ENCODE assay signal across 25 mouse cellular contexts in genomic region chr4:41542136-41542535, GRCm38 (mm10). TPM values are rescaled to one million over a fixed set of nuclear protein-coding genes. Genes with fewer than 3 reads are reported as not detected.
DNase-seq lines count a peak whose midpoint lies in the region; ATAC-seq and TF ChIP-seq lines count a peak whose summit lies in the region.
"Had no signal": no experiment of that assay in that cellular context is flagged by ENCODE, and none has a peak within 500 bp of the region (broad histone marks: within the 10 kb centered on the region; RNA-seq: fewer than 3 reads in every experiment).

No protein-coding gene starts in this region.

- H3K4me2 ChIP-seq in hindbrain, embryonic 12.5 days (replicated peaks): no peak overlapping the region
- no peak overlapping the region for H3K4me2 ChIP-seq in hindbrain, embryonic 11.5 days (replicated peaks; ENCODE audit: low read depth, low read length)
- no peak overlapping the region for H3K4me2 ChIP-seq in neural tube, embryonic 13.5 days
- no peak overlapping the region for H3K4me2 ChIP-seq in midbrain, embryonic 13.5 days (replicated peaks)
- H3K4me2 ChIP-seq in neural tube, embryonic 15.5 days: no peak overlapping the region
- no peak overlapping the region for H3K4me2 ChIP-seq in liver, postnatal 0 days (ENCODE audit: low read depth, low read length)
- H3K4me2 ChIP-seq: forebrain, embryonic 12.5 days; limb, embryonic 13.5 days; liver, embryonic 12.5 days had no signal

- no peak overlapping the region for H3K9ac ChIP-seq in hindbrain, embryonic 12.5 days
- no peak overlapping the region for H3K9ac ChIP-seq in hindbrain, embryonic 11.5 days (ENCODE audit: low read depth, low read length)
- H3K9ac ChIP-seq in neural tube, embryonic 13.5 days: no peak overlapping the region
- no peak overlapping the region; the same call in 1 of the 2 replicates for H3K9ac ChIP-seq in midbrain, embryonic 13.5 days (replicated peaks)
- no peak overlapping the region for H3K9ac ChIP-seq in neural tube, embryonic 15.5 days (replicated peaks)
- H3K9ac ChIP-seq in liver, postnatal 0 days (replicated peaks): no peak overlapping the region
- H3K9ac ChIP-seq: forebrain, embryonic 12.5 days; limb, embryonic 13.5 days; liver, embryonic 12.5 days had no signal

- TF ChIP-seq EP300 in liver, postnatal 0 days (IDR thresholded peaks at IDR 0.05; ENCODE audit: low read depth): no peak

- DNase-seq in hindbrain, embryonic 11.5 days (ENCODE audit: low spot score): no peak
- DNase-seq in neural tube, embryonic 10.5 days (ENCODE audit: extremely low spot score, low spot score): no peak
- no peak for DNase-seq in ovary, adult 18-20 months (ENCODE audit: low spot score)
- DNase-seq in liver, postnatal 0 days: no peak
- DNase-seq: adrenal gland, adult 2 months; cerebellum, adult 8-10 months; gastrocnemius, postnatal 36 days; kidney, adult 8-10 months; kidney, postnatal 10 days; layer of hippocampus, postnatal 36 days; lung, adult 2 months; right cerebral cortex, postnatal 14 days; thymus, adult 2 months; thymus, postnatal 4 days had no signal

- no peaks in the 10 kb centered on the region for H3K36me3 ChIP-seq in hindbrain, embryonic 12.5 days
- H3K36me3 ChIP-seq in hindbrain, embryonic 11.5 days (ENCODE audit: control insufficient read depth, insufficient read depth, low read length): no peaks in the 10 kb centered on the region
- no peaks in the 10 kb centered on the region for H3K36me3 ChIP-seq in neural tube, embryonic 13.5 days
- peaks cover 7% of the 10 kb centered on the region for H3K36me3 ChIP-seq in midbrain, embryonic 13.5 days
- H3K36me3 ChIP-seq in neural tube, embryonic 15.5 days: no peaks in the 10 kb centered on the region
- no peaks in the 10 kb centered on the region for H3K36me3 ChIP-seq in liver, postnatal 0 days (replicated peaks; ENCODE audit: insufficient read depth, low read length)
- H3K36me3 ChIP-seq: limb, embryonic 13.5 days; liver, embryonic 12.5 days had no signal

- H3K4me1 ChIP-seq in hindbrain, embryonic 12.5 days: peaks cover 16% of the 10 kb centered on the region
- H3K4me1 ChIP-seq in hindbrain, embryonic 11.5 days (replicated peaks; ENCODE audit: control insufficient read depth, insufficient read depth, low read length): no peaks in the 10 kb centered on the region
- peaks cover 39% of the 10 kb centered on the region for H3K4me1 ChIP-seq in neural tube, embryonic 13.5 days (replicated peaks)
- peaks cover 33% of the 10 kb centered on the region for H3K4me1 ChIP-seq in midbrain, embryonic 13.5 days (replicated peaks)
- peaks cover 27% of the 10 kb centered on the region for H3K4me1 ChIP-seq in neural tube, embryonic 15.5 days
- no peaks in the 10 kb centered on the region for H3K4me1 ChIP-seq in liver, postnatal 0 days (ENCODE audit: insufficient read depth)
- H3K4me1 ChIP-seq: limb, embryonic 13.5 days; liver, embryonic 12.5 days had no signal

- no peak overlapping the region for H3K4me3 ChIP-seq in hindbrain, embryonic 12.5 days
- H3K4me3 ChIP-seq in hindbrain, embryonic 11.5 days (ENCODE audit: low read depth, low read length): no peak overlapping the region
- H3K4me3 ChIP-seq in neural tube, embryonic 13.5 days: no peak overlapping the region
- H3K4me3 ChIP-seq in midbrain, embryonic 13.5 days (replicated peaks): no peak overlapping the region
- no peak overlapping the region for H3K4me3 ChIP-seq in neural tube, embryonic 15.5 days (replicated peaks)
- no peak overlapping the region for H3K4me3 ChIP-seq in liver, postnatal 0 days (ENCODE audit: low read depth, low read length)
- H3K4me3 ChIP-seq: erythroblast, embryonic 14.5 days; forebrain, embryonic 12.5 days; limb, embryonic 13.5 days; liver, embryonic 12.5 days had no signal

- no peak for ATAC-seq in hindbrain, embryonic 12.5 days (ENCODE audit: low FRiP score)
- no peak for ATAC-seq in hindbrain, embryonic 11.5 days (ENCODE audit: low FRiP score)
- no peak for ATAC-seq in neural tube, embryonic 13.5 days (ENCODE audit: low read depth)
- peak; percentile 64; the same call in 1 of the 2 replicates for ATAC-seq in midbrain, embryonic 13.5 days
- ATAC-seq in neural tube, embryonic 15.5 days (ENCODE audit: low FRiP score): peak; percentile 45; the same call in 1 of the 2 replicates
- ATAC-seq in liver, postnatal 0 days: no peak
- ATAC-seq: inflammation-experienced regulatory T-cells, adult 6 months; liver, embryonic 12.5 days; Patski had no signal

- no peaks in the 10 kb centered on the region for H3K9me3 ChIP-seq in hindbrain, embryonic 12.5 days (replicated peaks)
- H3K9me3 ChIP-seq in hindbrain, embryonic 11.5 days (ENCODE audit: control insufficient read depth, low read length): no peaks in the 10 kb centered on the region
- H3K9me3 ChIP-seq in neural tube, embryonic 13.5 days: no peaks in the 10 kb centered on the region
- H3K9me3 ChIP-seq in midbrain, embryonic 13.5 days: no peaks in the 10 kb centered on the region
- H3K9me3 ChIP-seq in neural tube, embryonic 15.5 days (replicated peaks): no peaks in the 10 kb centered on the region
- no peaks in the 10 kb centered on the region for H3K9me3 ChIP-seq in liver, postnatal 0 days (ENCODE audit: low read length)
- H3K9me3 ChIP-seq: forebrain, embryonic 12.5 days; limb, embryonic 13.5 days; liver, embryonic 12.5 days had no signal

- 0 out of 2 replicates have a peak overlapping the region, but pooled peaks have one; percentile 19 for H3K27ac ChIP-seq in hindbrain, embryonic 12.5 days
- H3K27ac ChIP-seq in hindbrain, embryonic 11.5 days (ENCODE audit: low read depth, low read length): no peak overlapping the region
- peak overlapping the region; percentile 64; the same call in 1 of the 2 replicates for H3K27ac ChIP-seq in neural tube, embryonic 13.5 days (replicated peaks)
- peak overlapping the region; percentile 79 for H3K27ac ChIP-seq in midbrain, embryonic 13.5 days
- peak overlapping the region; percentile 73 for H3K27ac ChIP-seq in neural tube, embryonic 15.5 days (replicated peaks)
- no peak overlapping the region for H3K27ac ChIP-seq in liver, postnatal 0 days (ENCODE audit: low read depth)
- H3K27ac ChIP-seq: forebrain, embryonic 12.5 days; limb, embryonic 13.5 days; liver, embryonic 12.5 days; stomach, postnatal 0 days had no signal

- no peaks in the 10 kb centered on the region for H3K27me3 ChIP-seq in hindbrain, embryonic 12.5 days
- no peaks in the 10 kb centered on the region for H3K27me3 ChIP-seq in hindbrain, embryonic 11.5 days (ENCODE audit: control insufficient read depth, insufficient read depth, low read length)
- H3K27me3 ChIP-seq in neural tube, embryonic 13.5 days: no peaks in the 10 kb centered on the region
- no peaks in the 10 kb centered on the region for H3K27me3 ChIP-seq in midbrain, embryonic 13.5 days
- no peaks in the 10 kb centered on the region for H3K27me3 ChIP-seq in neural tube, embryonic 15.5 days (replicated peaks)
- no peaks in the 10 kb centered on the region for H3K27me3 ChIP-seq in liver, postnatal 0 days (ENCODE audit: insufficient read depth, low read length)
- H3K27me3 ChIP-seq: forebrain, embryonic 12.5 days; liver, embryonic 12.5 days; Patski had no signal

- no peak for TF ChIP-seq CTCF in liver, postnatal 0 days (IDR thresholded peaks at IDR 0.05; ENCODE audit: low read depth)

- WGBS in hindbrain, embryonic 12.5 days: 74% methylated on average over 8 of the region's 8 CpGs
- WGBS in hindbrain, embryonic 11.5 days: 85% methylated on average over 8 of the region's 8 CpGs
- WGBS in neural tube, embryonic 13.5 days: 70% methylated on average over 8 of the region's 8 CpGs
- 68% methylated on average over 8 of the region's 8 CpGs for WGBS in midbrain, embryonic 13.5 days
- 64% methylated on average over 8 of the region's 8 CpGs for WGBS in neural tube, embryonic 15.5 days
- 68% methylated on average over 8 of the region's 8 CpGs for WGBS in liver, postnatal 0 days (ENCODE audit: insufficient replicate concordance)

RNA-seq across cellular contexts. Expression of gene 1110017D15Rik, which starts 25.0 kb away (rescaled TPM):
- 11.3 and 12.9 TPM in 2 replicates for polyA plus RNA-seq in hindbrain, embryonic 12.5 days (2016; fragmentation: Nextera tagmentation; extraction: Ambion mirVana)
- polyA plus RNA-seq in hindbrain, embryonic 11.5 days (2014; fragmentation: Nextera tagmentation; extraction: Ambion mirVana): 12.7 and 14.3 TPM in 2 replicates
- polyA plus RNA-seq in neural tube, embryonic 13.5 days (2015; fragmentation: Nextera tagmentation; extraction: Ambion mirVana): 6.8 and 8.7 TPM in 2 replicates
- polyA plus RNA-seq in midbrain, embryonic 13.5 days (2015; fragmentation: Nextera tagmentation; extraction: Ambion mirVana): 8.3 and 8.5 TPM in 2 replicates
- polyA plus RNA-seq in neural tube, embryonic 15.5 days (2015; fragmentation: Nextera tagmentation; extraction: Ambion mirVana): 8.6 and 10.1 TPM in 2 replicates
- not detected in 2 replicates for polyA plus RNA-seq in liver, postnatal 0 days (2015; fragmentation: Nextera tagmentation; extraction: Ambion mirVana)
- polyA plus RNA-seq: erythroblast, embryonic 14.5 days; inflammation-experienced regulatory T-cells, adult 6 months; liver, embryonic 12.5 days had no signal

RNA-seq across cellular contexts. Expression of gene Fam219a, which starts 27.2 kb away (rescaled TPM):
- polyA plus RNA-seq in hindbrain, embryonic 12.5 days (2016; fragmentation: Nextera tagmentation; extraction: Ambion mirVana): 12.5 and 15.3 TPM in 2 replicates
- 11.8 and 17.6 TPM in 2 replicates for polyA plus RNA-seq in hindbrain, embryonic 11.5 days (2014; fragmentation: Nextera tagmentation; extraction: Ambion mirVana)
- 14.7 and 18.8 TPM in 2 replicates for polyA plus RNA-seq in neural tube, embryonic 13.5 days (2015; fragmentation: Nextera tagmentation; extraction: Ambion mirVana)
- 13.1 and 18.8 TPM in 2 replicates for polyA plus RNA-seq in midbrain, embryonic 13.5 days (2015; fragmentation: Nextera tagmentation; extraction: Ambion mirVana)
- 15.2 and 17.9 TPM in 2 replicates for polyA plus RNA-seq in neural tube, embryonic 15.5 days (2015; fragmentation: Nextera tagmentation; extraction: Ambion mirVana)
- polyA plus RNA-seq in liver, postnatal 0 days (2015; fragmentation: Nextera tagmentation; extraction: Ambion mirVana): 0.77 and 1.0 TPM in 2 replicates

RNA-seq across cellular contexts. Expression of gene Dnaic1, which starts 27.4 kb away (rescaled TPM):
- polyA plus RNA-seq in hindbrain, embryonic 12.5 days (2016; fragmentation: Nextera tagmentation; extraction: Ambion mirVana): 2.3 and 2.8 TPM in 2 replicates
- 2.9 and 3.2 TPM in 2 replicates for polyA plus RNA-seq in hindbrain, embryonic 11.5 days (2014; fragmentation: Nextera tagmentation; extraction: Ambion mirVana)
- polyA plus RNA-seq in neural tube, embryonic 13.5 days (2015; fragmentation: Nextera tagmentation; extraction: Ambion mirVana): 0.87 and 1.0 TPM in 2 replicates
- polyA plus RNA-seq in midbrain, embryonic 13.5 days (2015; fragmentation: Nextera tagmentation; extraction: Ambion mirVana): 2.4 and 2.7 TPM in 2 replicates
- 2.1 and 2.5 TPM in 2 replicates for polyA plus RNA-seq in neural tube, embryonic 15.5 days (2015; fragmentation: Nextera tagmentation; extraction: Ambion mirVana)
- 10.6 and 14.2 TPM in 2 replicates for polyA plus RNA-seq in liver, postnatal 0 days (2015; fragmentation: Nextera tagmentation; extraction: Ambion mirVana)
- polyA plus RNA-seq: erythroblast, embryonic 14.5 days; inflammation-experienced regulatory T-cells, adult 6 months had no signal

RNA-seq across cellular contexts. Expression of gene AI464131, which starts 39.3 kb away (rescaled TPM):
- polyA plus RNA-seq in hindbrain, embryonic 12.5 days (2016; fragmentation: Nextera tagmentation; extraction: Ambion mirVana): 10.1 and 11.9 TPM in 2 replicates
- polyA plus RNA-seq in hindbrain, embryonic 11.5 days (2014; fragmentation: Nextera tagmentation; extraction: Ambion mirVana): 8.3 and 10.9 TPM in 2 replicates
- 5.7 and 6.5 TPM in 2 replicates for polyA plus RNA-seq in neural tube, embryonic 13.5 days (2015; fragmentation: Nextera tagmentation; extraction: Ambion mirVana)
- 5.5 and 5.7 TPM in 2 replicates for polyA plus RNA-seq in midbrain, embryonic 13.5 days (2015; fragmentation: Nextera tagmentation; extraction: Ambion mirVana)
- polyA plus RNA-seq in neural tube, embryonic 15.5 days (2015; fragmentation: Nextera tagmentation; extraction: Ambion mirVana): 7.8 and 8.3 TPM in 2 replicates
- 1.8 and 2.0 TPM in 2 replicates for polyA plus RNA-seq in liver, postnatal 0 days (2015; fragmentation: Nextera tagmentation; extraction: Ambion mirVana)
- polyA plus RNA-seq: erythroblast, embryonic 14.5 days; inflammation-experienced regulatory T-cells, adult 6 months had no signal

Comparison
In these comparisons a context has a peak if more than half of its experiments do, and no peak if none do; other contexts are left out.
1. ATAC-seq: peak in midbrain, embryonic 13.5 days (single experiment) and neural tube, embryonic 15.5 days (single experiment); none in hindbrain, embryonic 12.5 days (single experiment), hindbrain, embryonic 11.5 days (single experiment), neural tube, embryonic 13.5 days (single experiment) and liver, postnatal 0 days (single experiment).
2. H3K27ac ChIP-seq: peak in hindbrain, embryonic 12.5 days (single experiment), neural tube, embryonic 13.5 days (single experiment), midbrain, embryonic 13.5 days (single experiment) and neural tube, embryonic 15.5 days (single experiment); none in hindbrain, embryonic 11.5 days (single experiment) and liver, postnatal 0 days (single experiment).